Mouse (Mus musculus): ENCODE data around the gene Slc26a10. TPM values are rescaled to one million over a fixed set of nuclear protein-coding genes. Genes with fewer than 3 reads are reported as not detected.

The Slc26a10 gene
- polyA plus RNA-seq (2016; fragmentation: Nextera tagmentation; extraction: Ambion mirVana) = 1.2 and 2.2 TPM in 2 replicates

DNA sequence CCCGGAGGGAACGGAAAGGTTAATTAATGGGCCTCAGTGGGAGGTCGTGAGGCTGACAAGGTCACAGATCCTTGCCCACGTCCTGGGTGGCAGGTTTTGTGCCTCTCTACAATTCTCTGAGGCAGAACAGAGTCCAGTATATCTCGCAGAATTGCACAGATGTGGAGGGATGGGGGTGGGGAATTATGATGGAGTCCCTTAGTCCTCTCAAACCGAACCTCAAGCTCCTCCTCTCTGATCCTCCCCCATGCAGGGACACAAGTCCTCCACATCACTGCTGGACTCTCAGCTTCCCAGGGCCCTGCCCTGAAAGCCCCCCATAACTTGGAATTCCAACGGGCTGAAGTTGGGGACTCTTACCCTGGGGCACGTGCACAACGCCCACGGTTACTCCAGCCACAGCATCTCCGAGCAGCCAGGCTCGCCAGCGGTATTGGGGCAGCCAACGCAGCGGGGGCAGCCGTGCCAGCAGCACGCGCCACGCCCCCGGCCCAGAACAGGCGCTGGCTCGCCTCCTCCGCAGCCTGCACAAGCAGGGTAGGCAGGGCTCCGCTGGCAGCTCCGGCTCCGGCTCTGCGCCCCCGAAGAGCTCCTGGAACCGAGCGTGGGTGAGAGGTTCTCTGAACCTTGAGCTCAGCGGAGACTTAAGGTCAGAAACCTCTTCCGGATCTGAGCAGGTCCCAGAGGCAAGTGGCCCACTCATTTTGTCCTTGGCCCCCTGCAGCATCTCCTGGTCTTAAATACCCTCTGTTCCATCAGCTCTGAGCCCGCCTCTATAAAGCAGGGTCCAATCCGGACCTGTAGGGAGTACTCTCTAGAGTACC is at the start of gene Slc26a10:
Gene Slc26a10 (minus strand): TSS at position 775 of the 824 bp plus-strand sequence.
- ATAC-seq (ENCODE audit: low FRiP score) = no peak
- peak within 1 kb of the TSS; percentile 45 for H3K9ac ChIP-seq
- no peak within 1 kb of the TSS for H3K27ac ChIP-seq

DNA sequence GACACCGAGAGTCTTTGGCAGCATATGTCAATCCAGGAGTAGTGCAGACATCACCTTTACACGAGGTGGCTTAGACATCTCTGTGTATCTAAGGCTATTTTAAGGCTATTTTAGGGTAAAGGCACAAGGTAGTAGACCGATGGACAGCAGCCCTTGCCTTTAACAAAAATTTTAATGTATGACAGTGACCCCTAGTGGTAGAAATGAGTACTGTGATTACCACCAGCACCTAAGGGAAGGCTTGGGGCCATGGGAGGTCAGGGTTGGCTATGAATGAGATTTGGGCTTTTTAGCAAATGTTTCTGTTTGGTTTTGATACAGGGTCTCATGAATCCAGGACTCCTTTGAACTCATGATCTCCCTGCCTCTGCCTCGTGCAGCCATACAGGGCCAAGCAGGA is 48.5 kb upstream of the Slc26a10 start:
- Histone ChIP-seq H3K27ac (no peak overlapping the region), H3K36me3 (peaks cover 46% of the 10 kb centered on the region), H3K27me3 (0 out of 2 replicates have a peak, but pooled peaks cover 4% of the 10 kb centered on the region), H3K4me2 (replicated peaks) (no peak overlapping the region), H3K9ac (no peak overlapping the region), H3K4me3 (no peak overlapping the region), H3K9me3 (replicated peaks) (no peaks in the 10 kb centered on the region), H3K4me1 (peaks cover 3% of the 10 kb centered on the region)
- WGBS = 22% methylated on average over 4 of the region's 4 CpGs
- ATAC-seq (ENCODE audit: low FRiP score) = 0 out of 2 replicates have a peak, but pooled peaks have one; percentile 71

More for the DNA sequence above, at the start of gene Slc26a10:
- Histone ChIP-seq H3K36me3 (no peaks in the 10 kb centered on the region), H3K27me3 (peaks cover 79% of the 10 kb centered on the region), H3K4me1 (peaks cover 37% of the 10 kb centered on the region), H3K4me3 (peak within 1 kb of the TSS; percentile 21), H3K9me3 (replicated peaks) (no peaks in the 10 kb centered on the region), H3K4me2 (replicated peaks) (peak within 1 kb of the TSS; percentile 44)
- WGBS = 1% methylated on average over 34 of the region's 34 CpGs

DNA sequence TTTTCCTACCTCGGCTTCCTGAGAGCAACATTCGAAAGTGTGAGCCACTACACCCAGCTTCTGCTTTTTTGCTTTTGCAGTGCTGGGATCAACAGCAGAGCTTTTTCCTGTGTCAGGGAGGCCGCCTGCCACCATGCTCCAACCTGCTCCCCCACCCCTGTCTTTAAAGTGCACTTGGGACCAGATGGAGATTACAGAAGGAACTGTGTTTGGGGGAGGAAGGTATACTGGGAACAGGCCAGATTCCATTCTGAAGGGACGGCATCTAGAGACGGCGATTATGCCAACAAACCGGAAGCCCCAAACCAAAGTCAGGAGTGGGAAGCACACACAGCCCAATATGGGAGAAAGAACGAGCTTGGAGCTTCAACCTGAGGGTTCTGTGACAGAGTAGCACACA is 46.7 kb upstream of the Slc26a10 start:
- Histone ChIP-seq H3K36me3 (peaks cover 39% of the 10 kb centered on the region), H3K9ac (no peak overlapping the region), H3K4me2 (replicated peaks) (no peak overlapping the region), H3K27ac (no peak overlapping the region), H3K27me3 (0 out of 2 replicates have a peak, but pooled peaks cover 4% of the 10 kb centered on the region), H3K9me3 (replicated peaks) (no peaks in the 10 kb centered on the region), H3K4me3 (no peak overlapping the region), H3K4me1 (peaks cover 3% of the 10 kb centered on the region)
- no peak for ATAC-seq (ENCODE audit: low FRiP score)
- 90% methylated on average over 8 of the region's 8 CpGs for WGBS

DNA sequence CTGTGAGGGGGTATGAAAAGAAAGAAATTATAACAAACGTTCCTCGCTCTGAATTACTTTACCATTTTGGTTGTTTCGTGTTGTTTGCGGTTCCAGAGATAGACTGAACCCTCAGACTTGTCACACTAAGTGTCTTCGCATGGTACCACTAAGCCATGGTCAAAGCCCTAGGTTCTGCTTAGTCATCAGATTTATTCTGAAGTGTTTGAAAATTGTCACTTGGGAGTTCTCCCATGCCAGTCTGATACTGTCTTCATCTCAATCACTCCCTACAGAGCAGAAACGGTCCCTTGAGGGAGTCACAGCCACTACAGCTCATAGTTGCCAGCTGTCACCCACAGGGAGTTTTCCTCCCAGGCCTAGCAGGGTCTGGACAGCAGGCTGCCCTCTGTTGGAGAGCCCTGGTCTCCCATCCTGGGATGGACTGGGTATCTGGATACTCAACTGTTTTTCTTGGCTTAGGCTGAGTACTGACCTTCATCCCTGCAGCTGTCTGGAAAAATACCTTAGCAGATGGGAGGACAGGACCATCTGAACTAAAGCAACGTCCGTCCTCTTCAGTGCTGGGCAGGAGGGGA is 46.0 kb upstream of the Slc26a10 start:
- Histone ChIP-seq H3K4me2 (replicated peaks) (no peak overlapping the region), H3K27ac (no peak overlapping the region), H3K9me3 (replicated peaks) (no peaks in the 10 kb centered on the region), H3K9ac (0 out of 2 replicates have a peak overlapping the region, but pooled peaks have one; percentile 3), H3K4me3 (no peak overlapping the region), H3K36me3 (peaks cover 35% of the 10 kb centered on the region), H3K4me1 (peaks cover 3% of the 10 kb centered on the region; the same call in 1 of the 2 replicates), H3K27me3 (0 out of 2 replicates have a peak, but pooled peaks cover 4% of the 10 kb centered on the region)
- 70% methylated on average over 8 of the region's 8 CpGs for WGBS
- no peak for ATAC-seq (ENCODE audit: low FRiP score)

DNA sequence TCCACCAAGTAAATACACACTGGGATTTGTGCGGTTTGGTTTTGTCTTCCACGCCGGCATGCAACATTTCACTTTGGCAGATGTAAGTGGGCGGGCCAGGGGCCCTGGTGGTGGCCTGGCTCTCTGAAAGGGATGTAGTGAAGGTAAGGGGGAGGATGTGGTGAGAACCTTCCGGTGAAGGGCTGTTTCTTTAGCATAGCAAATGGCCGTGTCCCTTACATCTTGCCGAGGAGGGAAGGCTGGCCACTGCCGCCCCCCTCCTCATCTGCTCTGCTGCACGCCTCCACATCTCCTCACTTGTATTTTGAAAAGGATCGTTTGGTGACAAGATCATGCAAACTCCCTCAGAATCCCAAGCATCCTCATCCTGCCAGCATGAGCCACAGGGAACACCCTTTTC is 45.3 kb upstream of the Slc26a10 start:
- peaks cover 31% of the 10 kb centered on the region for H3K36me3 ChIP-seq
- H3K4me2 ChIP-seq (replicated peaks) = no peak overlapping the region
- 15% methylated on average over 10 of the region's 10 CpGs for WGBS
- no peak overlapping the region for H3K4me3 ChIP-seq
- H3K4me1 ChIP-seq = peaks cover 3% of the 10 kb centered on the region; the same call in 1 of the 2 replicates
- ATAC-seq (ENCODE audit: low FRiP score) = no peak
- H3K9ac ChIP-seq = no peak overlapping the region
- H3K9me3 ChIP-seq (replicated peaks) = no peaks in the 10 kb centered on the region
- H3K27ac ChIP-seq = no peak overlapping the region
- 0 out of 2 replicates have a peak, but pooled peaks cover 4% of the 10 kb centered on the region for H3K27me3 ChIP-seq

DNA sequence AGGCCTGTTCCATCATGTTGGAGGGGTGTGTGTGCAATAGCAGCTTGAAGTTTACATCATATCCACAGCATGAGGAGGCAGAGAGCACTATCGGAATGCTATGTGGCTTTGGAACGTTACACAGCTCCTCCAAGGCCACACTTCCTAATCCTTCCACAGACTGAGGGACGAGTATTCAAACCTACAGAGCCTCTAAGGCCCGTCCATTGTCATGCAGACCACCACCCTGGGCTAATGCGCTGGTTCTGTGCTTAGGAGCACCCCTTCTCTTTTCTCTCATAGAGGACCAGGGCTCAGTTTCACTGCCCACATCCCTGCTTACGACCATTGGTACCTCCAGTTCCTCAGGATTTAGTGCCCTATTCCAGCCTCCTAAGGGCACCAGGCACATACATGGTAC is 44.8 kb upstream of the Slc26a10 start:
- Histone ChIP-seq H3K4me1 (peaks cover 3% of the 10 kb centered on the region; the same call in 1 of the 2 replicates), H3K27me3 (0 out of 2 replicates have a peak, but pooled peaks cover 4% of the 10 kb centered on the region), H3K27ac (no peak overlapping the region), H3K36me3 (peaks cover 26% of the 10 kb centered on the region), H3K9ac (no peak overlapping the region), H3K4me3 (no peak overlapping the region), H3K9me3 (replicated peaks) (no peaks in the 10 kb centered on the region), H3K4me2 (replicated peaks) (no peak overlapping the region)
- 34% methylated on average over 6 of the region's 6 CpGs for WGBS
- no peak for ATAC-seq (ENCODE audit: low FRiP score)

DNA sequence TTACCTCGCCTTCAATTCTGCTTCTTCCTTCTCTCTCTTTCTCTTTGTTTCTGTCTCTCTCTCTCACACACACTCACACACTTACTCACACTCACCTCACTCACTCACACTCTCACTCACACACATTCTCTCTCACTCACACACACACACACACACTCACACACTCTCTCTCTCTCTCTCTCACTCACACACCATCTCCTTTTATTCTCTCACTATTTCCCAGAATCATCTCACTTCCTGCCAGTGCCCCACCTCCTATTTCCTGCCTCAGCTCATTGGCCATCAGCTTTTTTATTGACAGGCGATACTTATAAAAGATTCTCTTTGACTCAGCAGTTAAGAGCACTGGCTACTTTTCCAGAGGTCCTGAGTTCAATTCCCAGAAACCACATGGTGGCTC is 37.9 kb upstream of the Slc26a10 start:
- Histone ChIP-seq H3K27ac (no peak overlapping the region), H3K4me3 (no peak overlapping the region), H3K9ac (no peak overlapping the region), H3K4me1 (no peaks in the 10 kb centered on the region), H3K36me3 (no peaks in the 10 kb centered on the region), H3K9me3 (replicated peaks) (no peaks in the 10 kb centered on the region), H3K4me2 (replicated peaks) (no peak overlapping the region), H3K27me3 (no peaks in the 10 kb centered on the region; the same call in 1 of the 2 replicates)
- ATAC-seq (ENCODE audit: low FRiP score) = no peak
- 99% methylated on average over 2 of the region's 2 CpGs for WGBS

DNA sequence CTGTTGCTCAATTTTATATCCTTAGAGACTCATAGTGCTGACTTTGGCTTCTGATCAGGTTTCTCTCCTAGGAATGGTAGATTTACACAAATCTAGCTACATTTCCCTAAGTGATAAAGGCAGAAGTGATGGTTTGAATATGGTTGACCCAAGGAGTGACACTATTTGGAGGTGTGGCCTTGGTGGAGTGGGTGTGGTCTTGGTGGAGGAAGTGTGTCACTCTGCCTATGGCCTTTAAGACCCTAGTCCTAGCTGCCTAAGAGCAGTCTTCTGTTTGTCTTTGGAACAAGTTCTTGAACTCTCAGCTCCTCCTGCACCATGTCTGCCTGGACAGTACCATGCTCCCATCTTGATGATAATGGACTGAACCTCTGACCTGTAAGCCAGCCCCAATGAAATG is 36.7 kb upstream of the Slc26a10 start:
- no peak for ATAC-seq (ENCODE audit: low FRiP score)
- no peak overlapping the region for H3K4me3 ChIP-seq
- no peaks in the 10 kb centered on the region for H3K9me3 ChIP-seq (replicated peaks)
- no peak overlapping the region for H3K27ac ChIP-seq
- H3K9ac ChIP-seq = no peak overlapping the region
- no peaks in the 10 kb centered on the region; the same call in 1 of the 2 replicates for H3K27me3 ChIP-seq
- H3K4me2 ChIP-seq (replicated peaks) = no peak overlapping the region
- no peaks in the 10 kb centered on the region for H3K4me1 ChIP-seq
- H3K36me3 ChIP-seq = no peaks in the 10 kb centered on the region

DNA sequence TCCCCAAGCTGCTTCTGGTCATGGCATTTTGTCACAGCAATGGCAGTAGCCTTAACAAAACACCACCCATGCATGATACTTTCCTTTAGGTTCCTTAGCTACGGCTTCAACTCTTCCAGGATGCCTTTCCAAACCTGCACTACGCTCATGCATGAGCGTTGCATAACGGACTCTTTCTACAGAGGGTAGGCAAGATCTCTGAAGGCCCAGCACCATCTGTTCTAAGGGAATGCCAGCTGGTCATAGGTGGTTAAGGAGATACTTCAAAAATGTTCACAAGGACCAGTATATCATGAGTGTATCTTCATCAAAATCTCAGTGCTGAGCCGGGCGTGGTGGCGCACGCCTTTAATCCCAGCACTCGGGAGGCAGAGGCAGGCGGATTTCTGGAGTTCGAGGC is 36.0 kb upstream of the Slc26a10 start:
- no peak overlapping the region for H3K4me2 ChIP-seq (replicated peaks)
- no peak overlapping the region for H3K27ac ChIP-seq
- H3K27me3 ChIP-seq = no peaks in the 10 kb centered on the region; the same call in 1 of the 2 replicates
- ATAC-seq (ENCODE audit: low FRiP score) = no peak
- no peaks in the 10 kb centered on the region for H3K36me3 ChIP-seq
- 89% methylated on average over 11 of the region's 11 CpGs for WGBS
- H3K9me3 ChIP-seq (replicated peaks) = no peaks in the 10 kb centered on the region
- no peak overlapping the region for H3K4me3 ChIP-seq
- no peak overlapping the region for H3K9ac ChIP-seq
- H3K4me1 ChIP-seq = no peaks in the 10 kb centered on the region

DNA sequence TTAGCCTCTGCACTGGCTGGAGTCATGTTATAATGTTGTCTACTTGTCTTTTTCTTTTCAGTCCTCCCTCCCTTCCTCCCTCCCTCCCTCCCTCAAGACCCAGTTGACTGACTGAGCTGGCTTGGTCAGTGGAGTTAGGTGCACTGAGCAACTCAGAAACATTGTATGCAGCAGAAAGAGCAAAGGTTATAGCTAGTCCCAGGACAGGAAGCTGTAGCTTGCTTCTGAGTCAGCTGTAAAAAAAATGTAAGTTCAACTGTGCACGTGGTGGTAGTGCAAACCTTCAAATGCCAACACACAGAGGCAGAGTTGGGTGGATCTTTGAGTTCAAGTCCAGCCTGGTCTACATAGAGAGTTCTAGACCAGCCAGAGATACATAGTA is 34.0 kb upstream of the Slc26a10 start:
- Histone ChIP-seq H3K9me3 (replicated peaks) (no peaks in the 10 kb centered on the region), H3K4me1 (peaks cover 13% of the 10 kb centered on the region), H3K27ac (no peak overlapping the region), H3K27me3 (no peaks in the 10 kb centered on the region; the same call in 1 of the 2 replicates), H3K36me3 (no peaks in the 10 kb centered on the region), H3K4me3 (no peak overlapping the region), H3K4me2 (replicated peaks) (no peak overlapping the region), H3K9ac (no peak overlapping the region)
- no peak for ATAC-seq (ENCODE audit: low FRiP score)
- 79% methylated on average over 1 of the region's 1 CpGs for WGBS

DNA sequence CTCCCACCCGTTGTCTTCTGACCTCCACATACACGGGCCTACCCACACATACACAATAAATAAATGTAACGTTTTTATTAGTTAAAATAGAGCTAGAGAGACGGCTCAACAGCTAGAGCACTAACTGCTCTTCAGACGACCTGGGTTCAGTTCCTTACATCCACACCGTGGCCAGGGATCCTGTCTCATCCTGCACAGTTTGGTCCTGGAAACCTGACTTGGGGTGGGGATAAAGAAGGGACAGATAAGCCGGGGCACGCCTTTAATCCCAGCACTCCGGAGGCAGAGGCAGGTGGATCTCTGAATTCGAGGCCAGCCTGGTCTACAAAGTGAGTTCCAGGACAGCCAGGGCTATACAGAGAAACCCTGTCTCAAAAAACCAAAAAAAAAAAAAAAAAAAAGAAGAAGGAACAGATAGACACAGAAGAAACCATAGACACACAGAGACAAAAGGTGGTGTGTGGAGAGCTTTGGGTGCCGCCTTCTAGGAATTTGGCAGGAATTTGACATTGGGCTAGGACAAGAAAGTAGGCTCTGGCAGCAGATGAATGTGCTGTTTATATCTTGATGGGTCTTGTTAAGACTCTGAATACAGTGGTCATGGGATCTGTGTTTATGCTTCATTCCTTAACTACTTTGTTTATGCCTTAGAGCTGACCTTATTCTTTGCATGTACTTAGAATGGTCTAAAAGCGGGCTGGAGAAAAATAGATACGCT is 33.4 kb upstream of the Slc26a10 start:
- Histone ChIP-seq H3K9ac (no peak overlapping the region), H3K27ac (no peak overlapping the region), H3K9me3 (replicated peaks) (no peaks in the 10 kb centered on the region), H3K4me1 (peaks cover 13% of the 10 kb centered on the region), H3K4me3 (no peak overlapping the region), H3K4me2 (replicated peaks) (no peak overlapping the region), H3K36me3 (no peaks in the 10 kb centered on the region), H3K27me3 (no peaks in the 10 kb centered on the region; the same call in 1 of the 2 replicates)
- ATAC-seq (ENCODE audit: low FRiP score) = no peak
- 87% methylated on average over 13 of the region's 13 CpGs for WGBS

DNA sequence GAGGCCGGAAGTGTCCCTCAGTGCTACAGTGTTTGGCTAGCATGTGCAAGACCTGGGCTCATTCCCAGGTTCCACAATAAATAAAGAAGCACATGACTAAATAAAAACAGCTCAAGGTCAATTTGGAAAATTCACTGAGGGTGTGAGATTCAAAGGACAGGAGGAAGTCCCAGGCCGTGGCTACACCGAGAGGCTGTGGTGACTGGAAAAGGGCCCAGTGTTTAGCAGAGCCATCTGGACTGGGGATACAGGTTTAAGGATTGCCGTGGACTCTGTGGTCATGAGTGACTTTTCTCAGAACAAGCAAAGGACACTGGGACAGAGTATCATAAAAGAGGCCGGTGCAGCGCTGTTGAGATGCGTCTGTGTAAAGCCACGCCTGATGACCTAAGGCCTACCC is 32.8 kb upstream of the Slc26a10 start:
- ATAC-seq (ENCODE audit: low FRiP score) = no peak

More for the DNA sequence above, 32.8 kb upstream of the Slc26a10 start:
- Histone ChIP-seq H3K4me1 (peaks cover 13% of the 10 kb centered on the region), H3K36me3 (peaks cover 5% of the 10 kb centered on the region; the same call in 1 of the 2 replicates), H3K27ac (no peak overlapping the region), H3K9ac (no peak overlapping the region), H3K27me3 (no peaks in the 10 kb centered on the region; the same call in 1 of the 2 replicates), H3K9me3 (replicated peaks) (no peaks in the 10 kb centered on the region), H3K4me2 (replicated peaks) (no peak overlapping the region), H3K4me3 (no peak overlapping the region)
- 89% methylated on average over 8 of the region's 8 CpGs for WGBS
